Mouse (Mus musculus): ENCODE data around the gene Gm11168. TPM values are rescaled to one million over a fixed set of nuclear protein-coding genes. Genes with fewer than 3 reads are reported as not detected.
"Not testable (repeated sequence)": the region's sequence is repeated elsewhere in the genome, so short reads cannot be mapped to it uniquely, and the experiment has no call there.

Gene Gm11168
- polyA plus RNA-seq, 1 experiment from 2014 or later = not detected

DNA sequence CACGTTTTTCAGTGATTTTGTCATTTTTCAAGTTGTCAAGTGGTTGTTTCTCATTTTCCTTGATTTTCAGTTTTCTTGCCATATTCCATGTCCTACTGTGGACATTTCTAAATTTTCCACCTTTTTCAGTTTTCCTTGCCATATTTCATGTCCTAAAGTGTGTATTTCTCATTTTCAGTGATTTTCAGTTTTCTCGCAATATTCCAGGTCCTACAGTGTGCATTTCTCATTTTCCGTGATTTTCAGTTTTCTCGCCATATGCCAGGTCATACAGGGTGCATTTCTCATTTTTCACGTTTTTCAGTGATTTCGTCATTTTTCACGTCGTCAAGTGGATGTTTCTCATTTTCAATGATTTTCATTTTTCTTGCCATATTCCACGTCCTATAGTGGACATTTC lies 15.8 kb downstream of the Gm11168 start:
- not testable (repeated sequence) for H3K27me3 ChIP-seq (ENCODE audit: insufficient read depth, poor library complexity, severe bottlenecking); H3K4me1 ChIP-seq; H3K36me3 ChIP-seq; DNase-seq (ENCODE audit: low spot score); H3K27ac ChIP-seq; H3K9me3 ChIP-seq; H3K4me3 ChIP-seq
- WGBS = 57% methylated on average over 9 of the region's 9 CpGs

DNA sequence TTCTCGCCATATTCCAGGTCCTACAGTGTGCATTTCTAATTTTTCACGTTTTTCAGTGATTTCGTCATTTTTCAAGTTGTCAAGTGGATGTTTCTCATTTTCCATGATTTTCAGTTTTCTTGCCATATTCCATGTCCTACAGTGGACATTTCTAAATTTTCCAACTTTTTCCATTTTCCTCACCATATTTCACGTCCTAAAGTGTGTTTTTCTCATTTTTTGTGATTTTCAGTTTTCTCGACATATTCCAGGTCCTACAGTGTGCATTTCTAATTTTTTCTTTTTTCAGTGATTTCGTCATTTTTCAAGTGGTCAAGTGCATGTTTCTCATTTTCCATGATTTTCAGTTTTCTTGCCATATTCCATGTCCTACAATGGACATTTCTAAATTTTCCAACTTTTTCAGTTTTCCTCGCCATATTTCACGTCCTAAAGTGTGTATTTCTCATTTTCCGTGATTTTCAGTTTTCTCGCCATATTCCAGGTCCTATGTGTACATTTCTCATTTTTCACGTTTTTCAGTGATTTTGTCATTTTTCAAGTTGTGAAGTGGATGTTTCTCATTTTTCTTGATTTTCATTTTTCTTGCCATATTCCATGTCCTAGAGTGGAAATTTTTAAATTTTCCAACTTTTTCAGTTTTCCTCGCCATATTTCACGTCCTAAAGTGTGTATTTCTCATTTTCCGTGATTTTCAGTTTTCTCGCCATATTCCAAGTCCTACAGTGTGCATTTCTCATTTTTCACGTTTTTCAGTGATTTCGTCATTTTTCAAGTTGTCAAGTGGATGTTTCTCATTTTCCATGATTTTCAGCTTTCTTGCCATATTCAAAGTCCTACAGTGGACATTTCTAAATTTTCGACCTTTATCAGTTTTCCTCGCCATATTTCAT lies 16.9 kb downstream of the Gm11168 start:
- not testable (repeated sequence) for DNase-seq (ENCODE audit: low spot score); H3K27ac ChIP-seq; H3K36me3 ChIP-seq; H3K4me1 ChIP-seq; H3K4me3 ChIP-seq; H3K9me3 ChIP-seq; H3K27me3 ChIP-seq (ENCODE audit: insufficient read depth, poor library complexity, severe bottlenecking)
- 73% methylated on average over 17 of the region's 19 CpGs for WGBS

DNA sequence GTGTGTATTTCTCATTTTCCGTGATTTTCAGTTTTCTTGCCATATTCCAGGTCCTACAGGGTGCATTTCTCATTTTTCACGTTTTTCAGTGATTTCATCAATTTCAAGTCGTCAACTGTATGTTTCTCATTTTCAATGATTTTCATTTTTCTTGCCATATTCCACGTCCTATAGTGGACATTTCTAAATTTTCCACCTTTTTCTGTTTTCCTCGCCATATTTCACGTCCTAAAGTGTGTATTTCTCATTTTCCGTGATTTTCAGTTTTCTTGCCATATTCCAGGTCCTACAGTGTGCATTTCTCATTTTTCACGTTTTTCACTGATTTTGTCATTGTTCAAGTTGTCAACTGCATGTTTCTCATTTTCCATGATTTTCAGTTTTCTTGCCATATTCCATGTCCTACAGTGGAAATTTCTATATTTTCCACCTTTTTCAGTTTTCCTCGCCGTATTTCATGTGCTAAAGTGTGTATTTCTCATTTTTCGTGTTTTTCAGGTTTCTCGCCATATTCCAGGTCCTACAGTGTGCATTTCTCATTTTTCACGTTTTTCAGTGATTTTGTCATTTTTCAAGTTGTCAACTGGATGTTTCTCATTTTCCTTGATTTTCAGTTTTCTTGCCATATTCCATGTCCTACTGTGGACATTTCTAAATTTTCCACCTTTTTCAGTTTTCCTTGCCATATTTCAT lies 19.3 kb downstream of the Gm11168 start:
- not testable (repeated sequence) for H3K36me3 ChIP-seq; H3K27ac ChIP-seq; H3K4me3 ChIP-seq; H3K4me1 ChIP-seq; H3K27me3 ChIP-seq (ENCODE audit: insufficient read depth, poor library complexity, severe bottlenecking); H3K9me3 ChIP-seq
- peak; percentile 76 for DNase-seq (ENCODE audit: low spot score)
- WGBS = 70% methylated on average over 11 of the region's 13 CpGs

DNA sequence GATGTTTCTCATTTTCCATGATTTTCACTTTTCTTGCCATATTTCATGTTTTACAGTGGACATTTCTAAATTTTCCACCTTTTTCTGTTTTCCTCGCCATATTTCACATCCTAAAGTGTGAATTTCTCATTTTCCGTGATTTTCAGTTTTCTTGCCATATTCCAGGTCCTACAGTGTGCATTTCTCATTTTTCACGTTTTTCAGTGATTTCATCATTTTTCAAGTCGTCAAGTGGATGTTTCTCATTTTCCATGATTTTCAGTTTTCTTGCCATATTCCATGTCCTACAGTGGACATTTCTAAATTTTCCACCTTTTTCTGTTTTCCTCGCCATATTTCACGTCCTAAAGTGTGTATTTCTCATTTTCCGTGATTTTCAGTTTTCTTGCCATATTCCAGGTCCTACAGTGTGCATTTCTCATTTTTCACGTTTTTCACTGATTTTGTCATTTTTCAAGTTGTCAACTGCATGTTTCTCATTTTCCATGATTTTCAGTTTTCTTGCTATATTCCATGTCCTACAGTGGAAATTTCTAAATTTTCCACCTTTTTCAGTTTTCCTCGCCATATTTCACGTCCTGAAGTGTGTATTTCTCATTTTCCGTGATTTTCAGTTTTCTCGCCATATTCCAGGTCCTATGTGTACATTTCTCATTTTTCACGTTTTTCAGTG lies 20.3 kb downstream of the Gm11168 start, which contains the start of gene Gm10718:
Gene Gm10718 (plus strand): TSS at position 236 of the 673 bp plus-strand sequence.
- H3K27ac ChIP-seq; DNase-seq (ENCODE audit: low spot score); H3K36me3 ChIP-seq; H3K4me3 ChIP-seq; H3K4me1 ChIP-seq; H3K9me3 ChIP-seq; H3K27me3 ChIP-seq (ENCODE audit: insufficient read depth, poor library complexity, severe bottlenecking): not testable (repeated sequence)
- 69% methylated on average over 12 of the region's 13 CpGs for WGBS

DNA sequence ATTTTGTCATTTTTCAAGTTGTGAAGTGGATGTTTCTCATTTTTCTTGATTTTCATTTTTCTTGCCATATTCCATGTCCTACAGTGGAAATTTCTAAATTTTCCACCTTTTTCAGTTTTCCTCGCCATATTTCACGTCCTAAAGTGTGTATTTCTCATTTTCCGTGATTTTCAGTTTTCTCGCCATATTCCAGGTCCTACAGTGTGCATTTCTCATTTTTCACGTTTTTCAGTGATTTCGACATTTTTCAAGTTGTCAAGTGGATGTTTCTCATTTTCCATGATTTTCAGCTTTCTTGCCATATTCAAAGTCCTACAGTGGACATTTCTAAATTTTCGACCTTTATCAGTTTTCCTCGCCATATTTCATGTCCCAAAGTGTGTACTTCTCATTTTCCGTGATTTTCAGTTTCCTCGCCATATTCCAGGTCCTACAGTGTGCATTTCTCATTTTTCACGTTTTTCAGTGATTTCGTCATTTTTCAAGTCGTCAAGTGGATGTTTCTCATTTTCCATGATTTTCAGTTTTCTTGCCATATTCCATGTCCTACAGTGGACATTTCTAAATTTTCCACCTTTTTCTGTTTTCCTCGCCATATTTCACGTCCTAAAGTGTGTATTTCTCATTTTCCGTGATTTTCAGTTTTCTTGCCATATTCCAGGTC lies 21.0 kb downstream of the Gm11168 start:
- not testable (repeated sequence) for H3K36me3 ChIP-seq; DNase-seq (ENCODE audit: low spot score); H3K4me3 ChIP-seq; H3K27ac ChIP-seq; H3K9me3 ChIP-seq; H3K4me1 ChIP-seq; H3K27me3 ChIP-seq (ENCODE audit: insufficient read depth, poor library complexity, severe bottlenecking)
- 70% methylated on average over 16 of the region's 16 CpGs for WGBS

DNA sequence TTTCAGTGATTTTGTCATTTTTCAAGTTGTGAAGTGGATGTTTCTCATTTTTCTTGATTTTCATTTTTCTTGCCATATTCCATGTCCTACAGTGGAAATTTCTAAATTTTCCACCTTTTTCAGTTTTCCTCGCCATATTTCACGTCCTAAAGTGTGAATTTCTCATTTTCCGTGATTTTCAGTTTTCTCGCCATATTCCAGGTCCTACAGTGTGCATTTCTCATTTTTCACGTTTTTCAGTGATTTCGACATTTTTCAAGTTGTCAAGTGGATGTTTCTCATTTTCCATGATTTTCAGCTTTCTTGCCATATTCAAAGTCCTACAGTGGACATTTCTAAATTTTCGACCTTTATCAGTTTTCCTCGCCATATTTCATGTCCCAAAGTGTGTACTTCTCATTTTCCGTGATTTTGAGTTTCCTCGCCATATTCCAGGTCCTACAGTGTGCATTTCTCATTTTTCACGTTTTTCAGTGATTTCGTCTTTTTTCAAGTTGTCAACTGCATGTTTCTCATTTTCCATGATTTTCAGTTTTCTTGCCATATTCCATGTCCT lies 21.8 kb downstream of the Gm11168 start, which contains the start of gene Gm10717:
Gene Gm10717 (plus strand): TSS at position 506 of the 556 bp plus-strand sequence.
- DNase-seq (ENCODE audit: low spot score); H3K27ac ChIP-seq; H3K27me3 ChIP-seq (ENCODE audit: insufficient read depth, poor library complexity, severe bottlenecking); H3K9me3 ChIP-seq; H3K4me3 ChIP-seq; H3K36me3 ChIP-seq; H3K4me1 ChIP-seq: not testable (repeated sequence)
- 68% methylated on average over 12 of the region's 12 CpGs for WGBS

DNA sequence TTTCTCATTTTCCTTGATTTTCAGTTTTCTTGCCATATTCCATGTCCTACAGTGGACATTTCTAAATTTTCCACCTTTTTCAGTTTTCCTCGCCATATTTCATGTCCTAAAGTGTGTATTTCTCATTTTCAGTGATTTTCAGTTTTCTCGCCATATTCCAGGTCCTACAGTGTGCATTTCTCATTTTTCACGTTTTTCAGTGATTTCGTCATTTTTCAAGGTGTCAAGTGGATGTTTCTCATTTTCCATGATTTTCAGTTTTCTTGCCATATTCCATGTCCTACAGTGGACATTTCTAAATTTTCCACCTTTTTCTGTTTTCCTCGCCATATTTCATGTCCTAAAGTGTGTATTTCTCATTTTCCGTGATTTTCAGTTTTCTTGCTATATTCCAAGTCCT lies 22.5 kb downstream of the Gm11168 start:
- WGBS = 68% methylated on average over 5 of the region's 6 CpGs
- H3K27ac ChIP-seq, H3K4me3 ChIP-seq: not testable (repeated sequence)

DNA sequence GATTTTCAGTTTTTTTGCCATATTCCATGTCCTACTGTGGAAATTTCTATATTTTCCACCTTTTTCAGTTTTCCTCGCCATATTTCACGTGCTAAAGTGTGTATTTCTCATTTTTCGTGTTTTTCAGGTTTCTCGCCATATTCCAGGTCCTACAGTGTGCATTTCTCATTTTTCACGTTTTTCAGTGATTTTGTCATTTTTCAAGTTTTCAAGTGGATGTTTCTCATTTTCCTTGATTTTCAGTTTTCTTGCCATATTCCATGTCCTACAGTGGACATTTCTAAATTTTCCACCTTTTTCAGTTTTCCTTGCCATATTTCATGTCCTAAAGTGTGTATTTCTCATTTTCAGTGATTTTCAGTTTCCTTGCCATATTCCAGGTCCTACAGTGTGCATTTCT lies 23.0 kb downstream of the Gm11168 start:
- WGBS = 73% methylated on average over 5 of the region's 5 CpGs
- H3K27me3 ChIP-seq (ENCODE audit: insufficient read depth, poor library complexity, severe bottlenecking); H3K4me1 ChIP-seq; H3K9me3 ChIP-seq; H3K27ac ChIP-seq; H3K4me3 ChIP-seq; H3K36me3 ChIP-seq; DNase-seq (ENCODE audit: low spot score): not testable (repeated sequence)

More for the DNA sequence above, 22.5 kb downstream of the Gm11168 start:
- not testable (repeated sequence) for H3K27me3 ChIP-seq (ENCODE audit: insufficient read depth, poor library complexity, severe bottlenecking); H3K4me1 ChIP-seq; H3K9me3 ChIP-seq; H3K36me3 ChIP-seq; DNase-seq (ENCODE audit: low spot score)

DNA sequence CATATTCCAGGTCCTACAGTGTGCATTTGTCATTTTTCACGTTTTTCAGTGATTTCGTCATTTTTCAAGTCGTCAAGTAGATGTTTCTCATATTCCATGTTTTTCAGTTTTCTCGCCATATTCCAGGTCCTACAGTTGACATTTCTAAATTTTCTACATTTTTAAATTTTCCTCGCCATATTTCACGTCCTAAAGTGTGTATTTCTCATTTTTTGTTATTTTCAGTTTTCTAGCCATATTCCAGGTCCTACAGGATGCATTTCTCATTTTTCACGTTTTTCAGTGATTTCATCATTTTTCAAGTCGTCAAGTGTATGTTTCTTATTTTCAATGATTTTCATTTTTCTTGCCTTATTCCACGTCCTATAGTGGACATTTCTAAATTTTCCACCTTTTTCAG lies 23.6 kb downstream of the Gm11168 start:
- H3K4me3 ChIP-seq; H3K4me1 ChIP-seq; DNase-seq (ENCODE audit: low spot score); H3K27me3 ChIP-seq (ENCODE audit: insufficient read depth, poor library complexity, severe bottlenecking); H3K27ac ChIP-seq; H3K9me3 ChIP-seq; H3K36me3 ChIP-seq: not testable (repeated sequence)
- 63% methylated on average over 9 of the region's 9 CpGs for WGBS

DNA sequence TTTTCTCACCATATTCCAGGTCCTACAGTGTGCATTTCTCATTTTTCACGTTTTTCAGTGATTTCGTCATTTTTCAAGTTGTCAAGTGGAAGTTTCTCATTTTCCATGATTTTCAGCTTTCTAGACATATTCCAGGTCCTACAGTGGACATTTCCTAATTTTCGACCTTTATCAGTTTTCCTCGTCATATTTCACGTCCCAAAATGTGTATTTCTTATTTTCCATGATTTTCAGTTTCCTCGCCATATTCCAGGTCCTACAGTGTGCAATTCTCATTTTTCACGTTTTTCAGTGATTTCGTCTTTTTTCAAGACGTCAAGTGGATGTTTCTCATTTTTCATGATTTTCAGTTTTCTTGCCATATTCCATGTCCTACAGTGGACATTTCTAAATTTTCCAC lies 24.1 kb downstream of the Gm11168 start:
- H3K27ac ChIP-seq; H3K9me3 ChIP-seq; H3K4me1 ChIP-seq; H3K27me3 ChIP-seq (ENCODE audit: insufficient read depth, poor library complexity, severe bottlenecking); H3K36me3 ChIP-seq; H3K4me3 ChIP-seq: not testable (repeated sequence)
- DNase-seq (ENCODE audit: low spot score) = peak; percentile 89
- WGBS = 64% methylated on average over 9 of the region's 9 CpGs

DNA sequence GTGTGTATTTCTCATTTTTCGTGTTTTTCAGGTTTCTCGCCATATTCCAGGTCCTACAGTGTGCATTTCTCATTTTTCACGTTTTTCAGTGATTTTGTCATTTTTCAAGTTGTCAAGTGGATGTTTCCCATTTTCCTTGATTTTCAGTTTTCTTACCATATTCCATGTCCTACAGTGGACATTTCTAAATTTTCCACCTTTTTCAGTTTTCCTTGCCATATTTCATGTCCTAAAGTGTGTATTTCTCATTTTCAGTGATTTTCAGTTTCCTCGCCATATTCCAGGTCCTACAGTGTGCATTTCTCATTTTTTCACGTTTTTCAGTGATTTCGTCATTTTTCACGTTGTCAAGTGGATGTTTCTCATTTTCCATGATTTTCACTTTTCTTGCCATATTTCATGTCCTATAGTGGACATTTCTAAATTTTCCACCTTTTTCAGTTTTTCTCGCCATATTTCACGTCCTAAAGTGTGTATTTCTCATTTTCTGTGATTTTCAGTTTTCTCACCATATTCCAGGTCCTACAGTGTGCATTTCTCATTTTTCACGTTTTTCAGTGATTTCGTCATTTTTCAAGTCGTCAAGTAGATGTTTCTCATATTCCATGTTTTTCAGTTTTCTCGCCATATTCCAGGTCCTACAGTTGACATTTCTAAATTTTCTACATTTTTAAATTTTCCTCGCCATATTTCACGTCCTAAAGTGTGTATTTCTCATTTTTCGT lies 26.3 kb downstream of the Gm11168 start:
- not testable (repeated sequence) for H3K27me3 ChIP-seq (ENCODE audit: insufficient read depth, poor library complexity, severe bottlenecking); H3K36me3 ChIP-seq; H3K4me1 ChIP-seq; H3K4me3 ChIP-seq; H3K9me3 ChIP-seq; H3K27ac ChIP-seq; DNase-seq (ENCODE audit: low spot score)
- 58% methylated on average over 13 of the region's 16 CpGs for WGBS

DNA sequence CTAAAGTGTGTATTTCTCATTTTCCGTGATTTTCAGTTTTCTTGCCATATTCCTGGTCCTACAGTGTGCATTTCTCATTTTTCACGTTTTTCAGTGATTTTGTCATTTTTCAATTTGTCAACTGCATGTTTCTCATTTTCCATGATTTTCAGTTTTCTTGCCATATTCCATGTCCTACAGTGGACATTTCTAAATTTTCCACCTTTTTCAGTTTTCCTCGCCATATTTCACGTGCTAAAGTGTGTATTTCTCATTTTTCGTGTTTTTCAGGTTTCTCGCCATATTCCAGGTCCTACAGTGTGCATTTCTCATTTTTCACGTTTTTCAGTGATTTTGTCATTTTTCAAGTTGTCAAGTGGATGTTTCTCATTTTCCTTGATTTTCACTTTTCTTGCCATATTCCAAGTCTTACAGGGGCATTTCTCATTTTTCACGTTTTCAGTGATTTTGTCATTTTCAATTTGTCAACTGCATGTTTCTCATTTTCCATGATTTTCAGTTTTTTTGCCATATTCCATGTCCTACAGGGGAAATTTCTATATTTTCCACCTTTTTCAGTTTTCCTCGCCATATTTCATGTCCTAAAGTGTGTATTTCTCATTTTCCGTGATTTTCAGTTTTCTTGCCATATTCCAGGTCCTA lies 27.7 kb downstream of the Gm11168 start:
- H3K27ac ChIP-seq; H3K27me3 ChIP-seq (ENCODE audit: insufficient read depth, poor library complexity, severe bottlenecking); H3K36me3 ChIP-seq; H3K4me1 ChIP-seq; H3K4me3 ChIP-seq; H3K9me3 ChIP-seq: not testable (repeated sequence)
- DNase-seq (ENCODE audit: low spot score) = peak; percentile 97
- 58% methylated on average over 2 of the region's 10 CpGs for WGBS
